In the genomic region with DNA sequence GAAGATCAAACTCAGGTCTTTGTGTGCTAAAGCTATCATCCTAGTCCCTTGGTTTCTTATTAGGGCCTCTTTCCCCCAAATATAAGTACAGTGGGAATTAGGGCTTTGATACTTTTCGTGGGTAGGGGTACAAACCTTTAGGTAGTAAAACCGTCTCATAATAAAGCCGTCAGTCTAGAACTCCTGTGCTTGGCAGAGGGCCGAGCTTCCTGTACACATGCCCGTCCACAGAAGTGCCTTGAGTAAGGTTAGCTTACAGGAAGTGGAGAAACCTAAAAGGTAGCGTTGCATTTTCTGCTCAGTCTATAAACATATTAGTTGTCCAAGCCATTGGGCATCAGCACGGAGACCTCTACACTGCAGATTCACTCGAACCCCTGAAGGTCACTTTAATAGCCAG, we compare ENCODE assay signal across 33 mouse cellular contexts.
"Had no signal": no experiment of that assay in that cellular context is flagged by ENCODE, and none has a peak within 500 bp of the region (broad histone marks: within the 10 kb centered on the region; RNA-seq: fewer than 3 reads in every experiment).

No protein-coding gene starts in this region.

- H3K9ac ChIP-seq: heart, embryonic 13.5 days; heart, embryonic 15.5 days; hindbrain, embryonic 12.5 days; hindbrain, embryonic 13.5 days; hindbrain, embryonic 14.5 days; hindbrain, embryonic 15.5 days; intestine, embryonic 15.5 days; kidney, embryonic 15.5 days had no signal

- DNase-seq: heart, adult 18-20 months; heart, adult 2 months; heart, postnatal 10 days; heart, postnatal 14 days; heart, postnatal 36 days; heart, postnatal 4 days; kidney, adult 11 months; kidney, adult 18-20 months; kidney, adult 2 months; kidney, adult 8-10 months; kidney, adult 9 months; kidney, postnatal 10 days; kidney, postnatal 14 days; kidney, postnatal 4 days; layer of hippocampus, adult 9-11 months; layer of hippocampus, postnatal 36 days had no signal

- H3K4me3 ChIP-seq: heart, adult 2 months; heart, embryonic 13.5 days; heart, embryonic 15.5 days; hindbrain, embryonic 10.5 days; hindbrain, embryonic 12.5 days; hindbrain, embryonic 13.5 days; hindbrain, embryonic 15.5 days; intestine, embryonic 15.5 days; kidney, embryonic 15.5 days; layer of hippocampus, adult 2 months had no signal

- H3K36me3 ChIP-seq: heart, embryonic 13.5 days; heart, embryonic 15.5 days; hindbrain, embryonic 10.5 days; hindbrain, embryonic 12.5 days; hindbrain, embryonic 13.5 days; hindbrain, embryonic 15.5 days; intestine, embryonic 15.5 days; kidney, embryonic 15.5 days had no signal

- H3K9me3 ChIP-seq: heart, embryonic 13.5 days; heart, embryonic 15.5 days; hindbrain, embryonic 10.5 days; hindbrain, embryonic 12.5 days; hindbrain, embryonic 13.5 days; hindbrain, embryonic 15.5 days; intestine, embryonic 15.5 days; kidney, embryonic 15.5 days had no signal

- H3K27ac ChIP-seq: heart, adult 2 months; heart, embryonic 15.5 days; hindbrain, embryonic 10.5 days; hindbrain, embryonic 12.5 days; hindbrain, embryonic 13.5 days; hindbrain, embryonic 14.5 days; hindbrain, embryonic 15.5 days; hindbrain, postnatal 0 days; intestine, embryonic 15.5 days; kidney, embryonic 15.5 days; kidney, postnatal 0 days; layer of hippocampus, adult 2 months had no signal

- H3K27me3 ChIP-seq: heart, embryonic 13.5 days; heart, embryonic 15.5 days; hindbrain, embryonic 12.5 days; hindbrain, embryonic 13.5 days; hindbrain, embryonic 15.5 days; intestine, embryonic 15.5 days; kidney, embryonic 15.5 days had no signal

- ATAC-seq: hindbrain, embryonic 16.5 days; hindbrain, postnatal 0 days; inflammation-experienced regulatory T-cells, adult 6 months; intestine, embryonic 15.5 days; intestine, embryonic 16.5 days; intestine, postnatal 0 days had no signal

- H3K4me2 ChIP-seq: heart, embryonic 11.5 days; heart, embryonic 13.5 days; heart, embryonic 15.5 days; hindbrain, embryonic 12.5 days; hindbrain, embryonic 13.5 days; hindbrain, embryonic 14.5 days; hindbrain, embryonic 15.5 days; intestine, embryonic 15.5 days; kidney, embryonic 15.5 days had no signal
